Mouse (Mus musculus): ENCODE results near the gene Mark2.
A peak's percentile ranks its signal among the peaks of the same experiment; 100 is the strongest.

DNA sequence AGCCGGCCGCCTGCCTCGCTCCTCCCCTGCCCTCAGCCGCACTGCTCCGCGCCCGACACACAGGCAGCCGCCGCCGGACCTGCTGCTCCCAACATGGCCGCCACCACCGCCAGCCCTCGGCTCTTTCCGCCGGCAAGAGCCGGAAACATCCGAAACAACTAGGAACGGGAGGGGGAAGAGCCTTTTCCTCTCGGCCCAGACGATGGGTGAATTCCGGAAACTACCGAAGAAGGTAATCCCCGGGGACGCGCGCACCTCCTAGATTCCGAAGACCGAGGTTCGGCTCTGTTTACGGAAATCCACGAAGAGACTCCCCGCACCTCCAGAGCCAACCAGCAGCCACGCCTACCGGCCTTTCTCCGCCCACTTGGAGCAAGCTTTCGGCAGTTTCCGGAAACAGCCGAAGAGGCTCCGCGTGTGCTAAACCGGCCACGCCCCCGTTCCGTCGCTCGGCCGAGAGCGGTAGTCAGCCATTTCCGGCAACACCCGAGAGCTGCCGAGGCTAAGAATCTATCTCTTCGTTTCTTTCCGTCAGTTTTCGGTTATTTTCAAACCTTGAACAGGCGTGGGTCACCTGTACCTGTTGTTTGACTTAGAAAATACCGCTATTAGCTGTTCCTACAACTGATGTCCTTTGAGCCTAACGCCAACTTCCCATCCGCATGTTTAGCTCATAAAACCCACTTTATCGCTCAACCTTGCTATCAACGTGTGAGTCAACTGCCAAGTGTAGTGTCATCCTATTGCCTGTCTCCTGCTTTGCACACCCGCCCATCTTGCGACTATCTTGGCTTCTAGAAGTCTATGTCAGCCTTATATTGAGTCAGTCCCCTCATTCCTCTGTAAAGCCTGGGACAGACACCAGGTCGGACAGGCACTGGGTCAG is at the start of gene Mark2:
- TF ChIP-seq TCF3 (IDR thresholded peaks at IDR 0.05; ENCODE audit: insufficient read length, low read depth) (no peak), POLR2A (IDR thresholded peaks at IDR 0.05; ENCODE audit: insufficient read length, low read depth) (peak; percentile 71), E2F4 (IDR thresholded peaks at IDR 0.05; ENCODE audit: insufficient read depth) (no peak), USF1 (IDR thresholded peaks at IDR 0.05; ENCODE audit: low read depth) (no peak), MYOG (IDR thresholded peaks at IDR 0.05; ENCODE audit: control insufficient read depth in 1 of 3, insufficient read depth in 1 of 3, insufficient read length in 2 of 3, low read depth in 2 of 3) (no peak)

All from myocyte (in vitro differentiated cells).